Mouse (Mus musculus) layer of hippocampus, adult 6 months (tissue): Measurements from ENCODE around the gene Thoc7. TPM values are rescaled to one million over a fixed set of nuclear protein-coding genes. Genes with fewer than 3 reads are reported as not detected.

Experiments used
- long read RNA-seq, 2 experiments: library from polyadenylated mRNA; unstranded; transcript quantifications; one replicate each; pipeline ENCODE4 v2.0.0; 2019 to 2020
- polyA plus RNA-seq: library from polyadenylated mRNA; unstranded; fragments of <200 nt; fragmentation: Nextera tagmentation; gene quantifications from 2 replicates; pipeline ENCODE4 v1.2.3, GENCODE M21; 2021

Thoc7 gene
- 101 and 112 TPM in 2 replicates for polyA plus RNA-seq
- long read RNA-seq, experiment 1, transcript Thoc7-201 (8 exons, 937 nt) = major isoform, 15 of 53 reads
- long read RNA-seq, experiment 1, partial matches to known transcripts = 27 of 53 reads
- long read RNA-seq, experiment 1, other reads (novel, unspliced or antisense) = 8 of 53 reads
- long read RNA-seq, experiment 2, transcript Thoc7-201 (8 exons, 937 nt) = major isoform, 10 of 33 reads
- long read RNA-seq, experiment 2, partial matches to known transcripts = 2 of 33 reads
- long read RNA-seq, experiment 2, other reads (novel, unspliced or antisense) = 17 of 33 reads

DNA sequence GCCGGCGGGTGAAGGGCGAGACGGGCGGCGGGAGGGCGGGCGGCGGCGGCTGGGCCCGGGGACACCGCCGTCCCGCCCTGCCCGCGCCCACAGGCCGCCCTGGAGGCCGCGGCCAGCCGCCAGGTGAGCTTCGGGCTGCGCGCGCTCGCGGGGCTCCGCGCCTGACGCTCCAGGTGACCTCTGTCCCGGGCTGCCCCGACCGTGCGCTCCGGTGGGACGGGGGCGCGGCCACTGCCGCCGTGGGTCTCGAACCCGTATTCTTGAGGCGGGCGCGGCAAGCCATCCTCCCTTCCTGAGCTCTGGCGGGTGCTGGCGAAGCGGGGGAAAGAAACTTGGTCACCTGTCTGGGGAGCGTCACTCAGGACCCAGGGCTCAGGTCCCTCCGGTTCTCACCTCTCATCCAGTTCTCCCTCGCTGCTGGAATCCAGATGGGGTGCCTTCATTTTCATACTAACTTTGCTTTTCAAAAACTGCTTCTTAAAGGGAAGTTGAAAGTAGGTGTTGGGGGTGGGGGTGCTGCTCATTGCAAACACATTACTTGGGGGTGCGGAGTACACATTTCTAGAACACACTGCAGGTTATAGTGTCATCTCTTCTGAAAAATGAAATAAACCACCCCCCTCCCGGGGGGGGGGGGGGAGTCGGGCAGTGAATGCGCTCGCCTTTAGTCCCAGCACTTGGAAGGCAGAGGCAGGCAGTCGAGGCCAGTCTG is at the start of gene Thoc7, which contains the start of gene Atxn7:
Gene Thoc7 (minus strand): TSS at position 452 of the 712 bp plus-strand sequence.
Gene Atxn7 (plus strand): TSS at position 40 of the 712 bp plus-strand sequence.

GRCm38 (mm10) chr14:13914387-13915082 is 47.1 kb downstream of the Thoc7 start, which contains the start of gene Gm281:
Gene Gm281 (minus strand): TSS chr14:13914478.

Other genes with a start within 250 kb of the Thoc7 start
- not detected in 2 replicates for gene Gm281, start 47.4 kb downstream of the Thoc7 start, polyA plus RNA-seq
- gene Atxn7, start 412 bp downstream of the Thoc7 start, polyA plus RNA-seq = 1.6 and 1.7 TPM in 2 replicates
- gene Psmd6, start 159.1 kb upstream of the Thoc7 start, polyA plus RNA-seq = 150 and 154 TPM in 2 replicates
- gene Olfr720, start 225.0 kb upstream of the Thoc7 start, polyA plus RNA-seq = not detected in 2 replicates